Mouse (Mus musculus) CH12.LX (cell line): ENCODE results near the gene Rps18.

Source experiments
- CTCF ChIP-seq, 2 experiments: IDR thresholded peaks in 1 of 2; conservative IDR thresholded peaks in 1 of 2; 2 replicates each; pipeline ENCODE4 v1.5.1; 2011 to 2012; ENCODE audit warnings: low read depth in 2 of 2, low read length in 2 of 2, improper control_type of control experiment in 1 of 2, inconsistent platforms in 1 of 2, mild to moderate bottlenecking in 1 of 2, moderate library complexity in 1 of 2
- EP300 ChIP-seq: IDR thresholded peaks from 2 replicates; pipeline ENCODE4 v1.6.1; 2011; ENCODE audit warnings: low read length, improper control_type of control experiment
- JUND ChIP-seq: conservative IDR thresholded peaks from 2 replicates; pipeline ENCODE4 v1.6.1; 2011; ENCODE audit warnings: low read depth, low read length, improper control_type of control experiment
- KAT2A ChIP-seq: IDR thresholded peaks from 2 replicates; pipeline ENCODE4 v1.6.1; 2012; ENCODE audit warnings: low read length, improper control_type of control experiment, inconsistent platforms; ENCODE audit not compliant: insufficient replicate concordance
- MAX ChIP-seq: IDR thresholded peaks from 2 replicates; pipeline ENCODE4 v1.6.1; 2011; ENCODE audit warnings: low read length, improper control_type of control experiment
- MAZ ChIP-seq: IDR thresholded peaks from 2 replicates; pipeline ENCODE4 v1.6.1; 2012; ENCODE audit warnings: low read depth, mild to moderate bottlenecking, inconsistent platforms, low read length, improper control_type of control experiment, moderate library complexity
- MEF2A ChIP-seq: IDR thresholded peaks from 2 replicates; pipeline ENCODE4 v1.6.1; 2014; ENCODE audit warnings: low read depth, mild to moderate bottlenecking, inconsistent platforms, low read length, improper control_type of control experiment, borderline replicate concordance
- POLR2A ChIP-seq: IDR thresholded peaks from 2 replicates; pipeline ENCODE4 v1.6.1; 2011; ENCODE audit warnings: low read depth, mild to moderate bottlenecking, improper control_type of control experiment, low read length
- ZMIZ1 ChIP-seq: IDR thresholded peaks from 2 replicates; pipeline ENCODE4 v1.6.1; 2012; ENCODE audit warnings: low read depth, mild to moderate bottlenecking, inconsistent platforms, low read length, improper control_type of control experiment

DNA sequence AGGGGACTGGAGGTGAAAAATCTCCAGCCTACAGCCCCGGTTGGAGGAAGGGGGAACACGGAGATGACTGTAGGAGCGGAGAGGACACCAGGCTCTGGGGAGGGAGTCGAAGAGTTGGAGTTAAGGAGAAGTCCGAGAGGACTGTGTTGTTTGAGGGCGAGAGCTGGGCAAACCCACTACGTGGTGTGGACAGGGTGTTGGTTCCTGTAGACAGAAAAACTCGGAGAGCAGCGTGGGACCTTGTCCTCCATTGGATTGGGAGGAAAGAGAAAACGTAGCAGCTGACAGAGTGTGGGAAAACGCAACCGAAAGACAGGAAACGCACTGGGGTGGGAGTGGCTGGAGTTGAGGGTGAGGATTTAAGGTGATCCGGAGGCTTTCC is 45.9 kb downstream of the Rps18 start:
- no peak for TF ChIP-seq CTCF (conservative IDR thresholded peaks at IDR 0.05 in 1 of 2, IDR thresholded peaks at IDR 0.05 in 1 of 2; ENCODE audit: low read depth in 2 of 2, low read length in 2 of 2)
- TF ChIP-seq KAT2A, result no peak
- TF ChIP-seq JUND, result no peak
- no peak for TF ChIP-seq EP300
- no peak for TF ChIP-seq MEF2A
- TF ChIP-seq MAX, result no peak
- no peak for TF ChIP-seq POLR2A
- no peak for TF ChIP-seq MAZ
- TF ChIP-seq ZMIZ1, result no peak
